Mouse (Mus musculus): ENCODE measurements around the gene Gm17364. TPM values are rescaled to one million over a fixed set of nuclear protein-coding genes. Genes with fewer than 3 reads are reported as not detected.

The Gm17364 gene
- polyA plus RNA-seq, 1 experiment from 2014 or later = not detected

GRCm38 (mm10) chr13:41249538-41250317 lies 24.0 kb downstream of the Gm17364 start, which contains the start of gene Smim13:
Gene Smim13 (plus strand): TSS chr13:41249844.
- Histone ChIP-seq H3K4me1 (ENCODE audit: control insufficient read depth, insufficient read depth, low read length) (0 out of 2 replicates have a peak, but pooled peaks cover 2% of the 10 kb centered on the region), H3K4me3 (ENCODE audit: low read depth, low read length) (peak within 1 kb of the TSS; percentile 71), H3K36me3 (ENCODE audit: control insufficient read depth, insufficient read depth, low read length) (no peaks in the 10 kb centered on the region)

GRCm38 (mm10) chr13:41248751-41249520 lies 24.8 kb downstream of the Gm17364 start:
- H3K9me3 ChIP-seq (ENCODE audit: control insufficient read depth, low read length) = no peaks in the 10 kb centered on the region
- DNase-seq (ENCODE audit: low spot score) = no peak
- H3K9ac ChIP-seq (ENCODE audit: low read length) = peak overlapping the region; percentile 45
- peak overlapping the region; percentile 56 for H3K4me2 ChIP-seq (ENCODE audit: low read depth)
- peak; percentile 10; the same call in 1 of the 2 replicates for ATAC-seq (ENCODE audit: insufficient read depth, low FRiP score, low TSS enrichment)
- H3K27me3 ChIP-seq (ENCODE audit: control insufficient read depth, insufficient read depth, low read length) = no peaks in the 10 kb centered on the region
- H3K4me3 ChIP-seq (ENCODE audit: low read depth, low read length) = peak overlapping the region; percentile 71
- no peaks in the 10 kb centered on the region for H3K36me3 ChIP-seq (ENCODE audit: control insufficient read depth, insufficient read depth, low read length)
- H3K4me1 ChIP-seq (ENCODE audit: control insufficient read depth, insufficient read depth, low read length) = 0 out of 2 replicates have a peak, but pooled peaks cover 2% of the 10 kb centered on the region
- no peak overlapping the region for H3K27ac ChIP-seq (ENCODE audit: low read depth, low read length)
- 46% methylated on average over 12 of the region's 12 CpGs for WGBS

More at GRCm38 (mm10) chr13:41249538-41250317, 24.0 kb downstream of the Gm17364 start, which contains the start of gene Smim13:
- DNase-seq (ENCODE audit: low spot score) (peak; percentile 97), ATAC-seq (ENCODE audit: insufficient read depth, low FRiP score, low TSS enrichment) (peak; percentile 97)
- WGBS = under 1% methylated on average over 61 of the region's 78 CpGs
- Histone ChIP-seq H3K9ac (ENCODE audit: low read length) (peak within 1 kb of the TSS; percentile 67), H3K27me3 (ENCODE audit: control insufficient read depth, insufficient read depth, low read length) (no peaks in the 10 kb centered on the region), H3K4me2 (ENCODE audit: low read depth) (peak within 1 kb of the TSS; percentile 56), H3K9me3 (ENCODE audit: control insufficient read depth, low read length) (no peaks in the 10 kb centered on the region), H3K27ac (ENCODE audit: low read depth, low read length) (peak within 1 kb of the TSS; percentile 82)

- H3K36me3 ChIP-seq (ENCODE audit: control insufficient read depth, insufficient read depth, low read length) = no peaks in the 10 kb centered on the region
- DNase-seq (ENCODE audit: low spot score) (no peak), ATAC-seq (ENCODE audit: insufficient read depth, low FRiP score, low TSS enrichment) (no peak)
- H3K4me1 ChIP-seq (ENCODE audit: control insufficient read depth, insufficient read depth, low read length) = no peaks in the 10 kb centered on the region
- no peaks in the 10 kb centered on the region for H3K27me3 ChIP-seq (ENCODE audit: control insufficient read depth, insufficient read depth, low read length)
- no peaks in the 10 kb centered on the region for H3K9me3 ChIP-seq (ENCODE audit: control insufficient read depth, low read length)
- no peak overlapping the region for H3K4me3 ChIP-seq (ENCODE audit: low read depth, low read length)
- no peak overlapping the region for H3K4me2 ChIP-seq (ENCODE audit: low read depth)
- no peak overlapping the region for H3K9ac ChIP-seq (ENCODE audit: low read length)
- WGBS = 65% methylated on average over 6 of the region's 6 CpGs
- H3K27ac ChIP-seq (ENCODE audit: low read depth, low read length) = no peak overlapping the region
Measured at GRCm38 (mm10) chr13:41244306-41244830, 29.4 kb downstream of the Gm17364 start.

- Histone ChIP-seq H3K4me1 (ENCODE audit: control insufficient read depth, insufficient read depth, low read length) (no peaks in the 10 kb centered on the region), H3K27me3 (ENCODE audit: control insufficient read depth, insufficient read depth, low read length) (no peaks in the 10 kb centered on the region), H3K36me3 (ENCODE audit: control insufficient read depth, insufficient read depth, low read length) (no peaks in the 10 kb centered on the region), H3K9me3 (ENCODE audit: control insufficient read depth, low read length) (no peaks in the 10 kb centered on the region), H3K9ac (ENCODE audit: low read length) (no peak overlapping the region), H3K27ac (ENCODE audit: low read depth, low read length) (no peak overlapping the region), H3K4me3 (ENCODE audit: low read depth, low read length) (no peak overlapping the region), H3K4me2 (ENCODE audit: low read depth) (no peak overlapping the region)
- no peak for ATAC-seq (ENCODE audit: insufficient read depth, low FRiP score, low TSS enrichment)
- WGBS = 87% methylated on average over 2 of the region's 2 CpGs
- DNase-seq (ENCODE audit: low spot score) = no peak
Measured at GRCm38 (mm10) chr13:41241557-41241956, 32.2 kb downstream of the Gm17364 start.

- WGBS = 21% methylated on average over 5 of the region's 5 CpGs
- Histone ChIP-seq H3K36me3 (ENCODE audit: control insufficient read depth, insufficient read depth, low read length) (no peaks in the 10 kb centered on the region), H3K27me3 (ENCODE audit: control insufficient read depth, insufficient read depth, low read length) (no peaks in the 10 kb centered on the region), H3K27ac (ENCODE audit: low read depth, low read length) (no peak overlapping the region), H3K9ac (ENCODE audit: low read length) (no peak overlapping the region), H3K4me1 (ENCODE audit: control insufficient read depth, insufficient read depth, low read length) (no peaks in the 10 kb centered on the region), H3K4me2 (ENCODE audit: low read depth) (no peak overlapping the region), H3K4me3 (ENCODE audit: low read depth, low read length) (no peak overlapping the region), H3K9me3 (ENCODE audit: control insufficient read depth, low read length) (no peaks in the 10 kb centered on the region)
- ATAC-seq (ENCODE audit: insufficient read depth, low FRiP score, low TSS enrichment) (no peak), DNase-seq (ENCODE audit: low spot score) (no peak)
Measured at GRCm38 (mm10) chr13:41238805-41239130, 35.0 kb downstream of the Gm17364 start.

GRCm38 (mm10) chr13:41238035-41238804 lies 35.6 kb downstream of the Gm17364 start:
- Histone ChIP-seq H3K9me3 (ENCODE audit: control insufficient read depth, low read length) (no peaks in the 10 kb centered on the region), H3K27ac (ENCODE audit: low read depth, low read length) (no peak overlapping the region), H3K4me2 (ENCODE audit: low read depth) (no peak overlapping the region), H3K4me1 (ENCODE audit: control insufficient read depth, insufficient read depth, low read length) (no peaks in the 10 kb centered on the region), H3K9ac (ENCODE audit: low read length) (no peak overlapping the region), H3K4me3 (ENCODE audit: low read depth, low read length) (no peak overlapping the region), H3K27me3 (ENCODE audit: control insufficient read depth, insufficient read depth, low read length) (no peaks in the 10 kb centered on the region), H3K36me3 (ENCODE audit: control insufficient read depth, insufficient read depth, low read length) (no peaks in the 10 kb centered on the region)
- ATAC-seq (ENCODE audit: insufficient read depth, low FRiP score, low TSS enrichment) (no peak), DNase-seq (ENCODE audit: low spot score) (no peak)
- WGBS = 77% methylated on average over 10 of the region's 10 CpGs

GRCm38 (mm10) chr13:41235845-41236741 lies 37.7 kb downstream of the Gm17364 start:
- no peak for DNase-seq (ENCODE audit: low spot score)
- Histone ChIP-seq H3K4me3 (ENCODE audit: low read depth, low read length) (no peak overlapping the region), H3K27me3 (ENCODE audit: control insufficient read depth, insufficient read depth, low read length) (no peaks in the 10 kb centered on the region), H3K27ac (ENCODE audit: low read depth, low read length) (no peak overlapping the region), H3K4me1 (ENCODE audit: control insufficient read depth, insufficient read depth, low read length) (no peaks in the 10 kb centered on the region), H3K36me3 (ENCODE audit: control insufficient read depth, insufficient read depth, low read length) (no peaks in the 10 kb centered on the region), H3K9me3 (ENCODE audit: control insufficient read depth, low read length) (no peaks in the 10 kb centered on the region), H3K4me2 (ENCODE audit: low read depth) (no peak overlapping the region), H3K9ac (ENCODE audit: low read length) (no peak overlapping the region)
- ATAC-seq (ENCODE audit: insufficient read depth, low FRiP score, low TSS enrichment) = no peak
- 71% methylated on average over 13 of the region's 13 CpGs for WGBS

Data from neural tube, embryonic 11.5 days (tissue).